Mouse (Mus musculus): ENCODE data around the gene Nisch. TPM values are rescaled to one million over a fixed set of nuclear protein-coding genes. Genes with fewer than 3 reads are reported as not detected.

The Nisch gene
- polyA plus RNA-seq, 1 experiment from 2014 or later, result 329 TPM

- peaks cover 24% of the 10 kb centered on the region for H3K36me3 ChIP-seq
- 62% methylated on average over 9 of the region's 9 CpGs for WGBS
- H3K4me1 ChIP-seq (replicated peaks), result peaks cover 35% of the 10 kb centered on the region; the same call in 1 of the 2 replicates
- no peaks in the 10 kb centered on the region for H3K27me3 ChIP-seq
- H3K9me3 ChIP-seq, result no peaks in the 10 kb centered on the region
- peak overlapping the region; percentile 18; the same call in 1 of the 2 replicates for H3K4me3 ChIP-seq
- peak overlapping the region; percentile 36 for H3K4me2 ChIP-seq
- 0 out of 2 replicates have a peak overlapping the region, but pooled peaks have one; percentile 9 for H3K27ac ChIP-seq (replicated peaks)
- H3K9ac ChIP-seq, result 0 out of 2 replicates have a peak overlapping the region, but pooled peaks have one; percentile 22
- no peak for ATAC-seq (ENCODE audit: low read depth)
Measured at GRCm38 (mm10) chr14:31166827-31167226, 49.9 kb downstream of the Nisch start.

GRCm38 (mm10) chr14:31165991-31166630, 50.6 kb downstream of the Nisch start:
- Histone ChIP-seq H3K9ac (no peak overlapping the region), H3K27me3 (no peaks in the 10 kb centered on the region), H3K4me3 (no peak overlapping the region), H3K27ac (replicated peaks) (no peak overlapping the region), H3K4me2 (peak overlapping the region; percentile 36; the same call in 1 of the 2 replicates), H3K9me3 (no peaks in the 10 kb centered on the region), H3K4me1 (replicated peaks) (peaks cover 37% of the 10 kb centered on the region; the same call in 1 of the 2 replicates), H3K36me3 (peaks cover 17% of the 10 kb centered on the region)
- WGBS, result 55% methylated on average over 10 of the region's 10 CpGs
- ATAC-seq (ENCODE audit: low read depth), result no peak

- no peaks in the 10 kb centered on the region for H3K27me3 ChIP-seq
- no peaks in the 10 kb centered on the region for H3K9me3 ChIP-seq
- peaks cover 10% of the 10 kb centered on the region for H3K36me3 ChIP-seq
- 58% methylated on average over 7 of the region's 7 CpGs for WGBS
- H3K9ac ChIP-seq, result 0 out of 2 replicates have a peak overlapping the region, but pooled peaks have one; percentile 22
- peaks cover 37% of the 10 kb centered on the region; the same call in 1 of the 2 replicates for H3K4me1 ChIP-seq (replicated peaks)
- H3K4me3 ChIP-seq, result no peak overlapping the region
- ATAC-seq (ENCODE audit: low read depth), result no peak
- no peak overlapping the region for H3K27ac ChIP-seq (replicated peaks)
- H3K4me2 ChIP-seq, result no peak overlapping the region
Measured at GRCm38 (mm10) chr14:31165458-31165857, 51.3 kb downstream of the Nisch start.

GRCm38 (mm10) chr14:31165010-31165409, 51.7 kb downstream of the Nisch start:
- no peak overlapping the region for H3K27ac ChIP-seq (replicated peaks)
- no peak for ATAC-seq (ENCODE audit: low read depth)
- 66% methylated on average over 2 of the region's 2 CpGs for WGBS
- H3K4me2 ChIP-seq, result no peak overlapping the region
- H3K27me3 ChIP-seq, result no peaks in the 10 kb centered on the region
- no peak overlapping the region for H3K9ac ChIP-seq
- H3K36me3 ChIP-seq, result peaks cover 6% of the 10 kb centered on the region
- no peak overlapping the region for H3K4me3 ChIP-seq
- H3K4me1 ChIP-seq (replicated peaks), result peaks cover 37% of the 10 kb centered on the region; the same call in 1 of the 2 replicates
- H3K9me3 ChIP-seq, result no peaks in the 10 kb centered on the region

- H3K4me2 ChIP-seq, result no peak overlapping the region
- H3K36me3 ChIP-seq, result no peaks in the 10 kb centered on the region
- ATAC-seq (ENCODE audit: low read depth), result no peak
- H3K27ac ChIP-seq (replicated peaks), result no peak overlapping the region
- H3K27me3 ChIP-seq, result no peaks in the 10 kb centered on the region
- peaks cover 37% of the 10 kb centered on the region; the same call in 1 of the 2 replicates for H3K4me1 ChIP-seq (replicated peaks)
- 85% methylated on average over 8 of the region's 8 CpGs for WGBS
- H3K9ac ChIP-seq, result no peak overlapping the region
- no peaks in the 10 kb centered on the region for H3K9me3 ChIP-seq
- H3K4me3 ChIP-seq, result no peak overlapping the region
Measured at GRCm38 (mm10) chr14:31164067-31164466, 52.7 kb downstream of the Nisch start.

- H3K36me3 ChIP-seq, result no peaks in the 10 kb centered on the region
- WGBS, result 69% methylated on average over 10 of the region's 10 CpGs
- no peak overlapping the region for H3K27ac ChIP-seq (replicated peaks)
- H3K9ac ChIP-seq, result no peak overlapping the region
- no peaks in the 10 kb centered on the region for H3K27me3 ChIP-seq
- ATAC-seq (ENCODE audit: low read depth), result no peak
- no peak overlapping the region for H3K4me3 ChIP-seq
- peaks cover 17% of the 10 kb centered on the region; the same call in 1 of the 2 replicates for H3K4me1 ChIP-seq (replicated peaks)
- H3K9me3 ChIP-seq, result no peaks in the 10 kb centered on the region
- no peak overlapping the region for H3K4me2 ChIP-seq
Measured at GRCm38 (mm10) chr14:31161638-31162037, 55.1 kb downstream of the Nisch start.

GRCm38 (mm10) chr14:31161191-31161590, 55.6 kb downstream of the Nisch start:
- WGBS, result 92% methylated on average over 7 of the region's 7 CpGs
- no peak overlapping the region for H3K27ac ChIP-seq (replicated peaks)

GRCm38 (mm10) chr14:31160196-31161150, 56.3 kb downstream of the Nisch start:
- 83% methylated on average over 27 of the region's 27 CpGs for WGBS

More at GRCm38 (mm10) chr14:31161191-31161590, 55.6 kb downstream of the Nisch start:
- H3K4me3 ChIP-seq, result no peak overlapping the region
- ATAC-seq (ENCODE audit: low read depth), result no peak
- no peaks in the 10 kb centered on the region for H3K9me3 ChIP-seq
- H3K9ac ChIP-seq, result no peak overlapping the region
- no peak overlapping the region for H3K4me2 ChIP-seq
- no peaks in the 10 kb centered on the region for H3K27me3 ChIP-seq
- H3K36me3 ChIP-seq, result no peaks in the 10 kb centered on the region
- H3K4me1 ChIP-seq (replicated peaks), result 0 out of 2 replicates have a peak, but pooled peaks cover 12% of the 10 kb centered on the region

GRCm38 (mm10) chr14:31145694-31146093, 71.1 kb downstream of the Nisch start:
- H3K4me2 ChIP-seq, result no peak overlapping the region
- no peak for ATAC-seq (ENCODE audit: low read depth)
- H3K36me3 ChIP-seq, result peaks cover 19% of the 10 kb centered on the region
- no peak overlapping the region for H3K4me3 ChIP-seq
- no peak overlapping the region for H3K9ac ChIP-seq
- no peaks in the 10 kb centered on the region for H3K9me3 ChIP-seq
- no peaks in the 10 kb centered on the region for H3K4me1 ChIP-seq (replicated peaks)
- H3K27ac ChIP-seq (replicated peaks), result no peak overlapping the region
- WGBS, result 89% methylated on average over 11 of the region's 11 CpGs
- no peaks in the 10 kb centered on the region for H3K27me3 ChIP-seq

More at GRCm38 (mm10) chr14:31160196-31161150, 56.3 kb downstream of the Nisch start:
- Histone ChIP-seq H3K36me3 (no peaks in the 10 kb centered on the region), H3K27ac (replicated peaks) (no peak overlapping the region), H3K9ac (no peak overlapping the region), H3K27me3 (no peaks in the 10 kb centered on the region), H3K4me2 (no peak overlapping the region), H3K4me1 (replicated peaks) (0 out of 2 replicates have a peak, but pooled peaks cover 7% of the 10 kb centered on the region), H3K9me3 (no peaks in the 10 kb centered on the region), H3K4me3 (no peak overlapping the region)
- ATAC-seq (ENCODE audit: low read depth), result no peak

GRCm38 (mm10) chr14:31141011-31141410, 75.7 kb downstream of the Nisch start:
- ATAC-seq (ENCODE audit: low read depth), result no peak
- Histone ChIP-seq H3K27me3 (no peaks in the 10 kb centered on the region), H3K4me2 (no peak overlapping the region), H3K27ac (replicated peaks) (no peak overlapping the region), H3K9ac (no peak overlapping the region), H3K36me3 (peaks cover 66% of the 10 kb centered on the region), H3K4me1 (replicated peaks) (no peaks in the 10 kb centered on the region), H3K4me3 (no peak overlapping the region), H3K9me3 (no peaks in the 10 kb centered on the region)
- 96% methylated on average over 14 of the region's 14 CpGs for WGBS

GRCm38 (mm10) chr14:31140141-31140540, 76.6 kb downstream of the Nisch start:
- no peak for ATAC-seq (ENCODE audit: low read depth)
- Histone ChIP-seq H3K27me3 (no peaks in the 10 kb centered on the region), H3K9me3 (no peaks in the 10 kb centered on the region), H3K4me1 (replicated peaks) (no peaks in the 10 kb centered on the region), H3K36me3 (peaks cover 74% of the 10 kb centered on the region), H3K9ac (no peak overlapping the region), H3K4me3 (no peak overlapping the region), H3K4me2 (no peak overlapping the region), H3K27ac (replicated peaks) (no peak overlapping the region)
- WGBS, result 93% methylated on average over 15 of the region's 15 CpGs

GRCm38 (mm10) chr14:31139666-31140065, 77.1 kb downstream of the Nisch start:
- ATAC-seq (ENCODE audit: low read depth), result no peak
- no peak overlapping the region for H3K4me3 ChIP-seq
- peaks cover 79% of the 10 kb centered on the region for H3K36me3 ChIP-seq
- no peaks in the 10 kb centered on the region for H3K27me3 ChIP-seq
- H3K4me2 ChIP-seq, result no peak overlapping the region
- H3K4me1 ChIP-seq (replicated peaks), result peaks cover 3% of the 10 kb centered on the region; the same call in 1 of the 2 replicates
- H3K9me3 ChIP-seq, result no peaks in the 10 kb centered on the region
- WGBS, result 93% methylated on average over 12 of the region's 12 CpGs
- H3K9ac ChIP-seq, result no peak overlapping the region
- H3K27ac ChIP-seq (replicated peaks), result no peak overlapping the region

All from neural tube, embryonic 13.5 days (tissue).